Comparison of ENCODE assay signal across 30 mouse cellular contexts in the genomic region with DNA sequence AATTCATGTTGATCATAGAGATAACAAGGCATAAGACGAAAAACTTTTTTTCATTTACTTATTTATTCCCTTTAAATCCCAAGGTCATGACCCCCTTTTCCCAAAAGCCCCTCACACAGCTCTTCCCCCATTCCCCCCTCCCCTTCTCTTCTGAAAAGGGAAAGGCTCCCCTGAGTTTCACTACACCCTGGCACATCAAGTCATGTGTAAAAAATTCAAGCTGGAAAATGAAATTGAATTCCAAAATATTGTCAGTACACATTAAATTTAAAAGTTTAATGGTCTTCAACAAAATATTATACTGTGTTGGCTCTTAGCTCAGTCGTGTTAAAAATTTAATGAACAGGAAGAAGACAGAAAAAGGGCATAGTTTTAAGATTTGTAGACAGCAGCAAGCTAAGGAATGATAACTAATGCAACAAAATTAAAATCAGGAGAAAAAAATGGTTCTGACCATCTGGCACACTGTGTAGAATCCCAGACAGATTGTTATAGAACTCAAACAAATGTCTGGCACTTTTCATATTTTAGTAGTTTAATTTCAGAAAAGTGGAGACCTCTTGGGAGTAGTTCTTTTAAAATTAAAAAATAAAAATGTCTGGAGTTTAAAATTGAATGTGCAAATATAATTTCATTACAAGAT. TPM values are rescaled to one million over a fixed set of nuclear protein-coding genes. Genes with fewer than 3 reads are reported as not detected.
DNase-seq lines count a peak whose midpoint lies in the region; ATAC-seq and TF ChIP-seq lines count a peak whose summit lies in the region.
"Had no signal": no experiment of that assay in that cellular context is flagged by ENCODE, and none has a peak within 500 bp of the region (broad histone marks: within the 10 kb centered on the region; RNA-seq: fewer than 3 reads in every experiment).

No protein-coding gene starts in this region.

- H3K4me3 ChIP-seq in forebrain, embryonic 13.5 days = no peak overlapping the region
- no peak overlapping the region for H3K4me3 ChIP-seq in forebrain, embryonic 11.5 days (ENCODE audit: low read depth, low read length)
- H3K4me3 ChIP-seq: embryonic facial prominence, embryonic 13.5 days; kidney, embryonic 15.5 days; layer of hippocampus, adult 2 months; liver, embryonic 12.5 days; megakaryocyte, embryonic 14.5 days; midbrain, embryonic 12.5 days; stomach, embryonic 15.5 days had no signal

- no peaks in the 10 kb centered on the region for H3K27me3 ChIP-seq in forebrain, embryonic 13.5 days
- no peaks in the 10 kb centered on the region for H3K27me3 ChIP-seq in forebrain, embryonic 11.5 days (ENCODE audit: control insufficient read depth, insufficient read depth, low read length)
- H3K27me3 ChIP-seq: embryonic facial prominence, embryonic 13.5 days; kidney, embryonic 15.5 days; liver, embryonic 12.5 days; megakaryocyte, embryonic 14.5 days; midbrain, embryonic 12.5 days; stomach, embryonic 15.5 days had no signal

- no peak overlapping the region for H3K27ac ChIP-seq in forebrain, embryonic 13.5 days
- no peak overlapping the region for H3K27ac ChIP-seq in forebrain, embryonic 11.5 days (ENCODE audit: low read depth, low read length)
- H3K27ac ChIP-seq: embryonic facial prominence, embryonic 13.5 days; hindbrain, embryonic 14.5 days; kidney, embryonic 15.5 days; layer of hippocampus, adult 2 months; liver, embryonic 12.5 days; midbrain, embryonic 12.5 days; stomach, embryonic 15.5 days had no signal

- H3K9ac ChIP-seq in forebrain, embryonic 13.5 days = no peak overlapping the region
- H3K9ac ChIP-seq in forebrain, embryonic 11.5 days (ENCODE audit: low read length) = no peak overlapping the region
- H3K9ac ChIP-seq: embryonic facial prominence, embryonic 13.5 days; hindbrain, embryonic 14.5 days; kidney, embryonic 15.5 days; liver, embryonic 12.5 days; liver, postnatal 0 days; midbrain, embryonic 12.5 days; stomach, embryonic 15.5 days had no signal

- TF ChIP-seq CTCF in brain, embryonic 14.5 days (IDR thresholded peaks at IDR 0.05; ENCODE audit: borderline replicate concordance, extremely low read depth, insufficient read depth, insufficient read length) = no peak

- no peaks in the 10 kb centered on the region for H3K4me1 ChIP-seq in forebrain, embryonic 13.5 days
- H3K4me1 ChIP-seq in forebrain, embryonic 11.5 days (replicated peaks; ENCODE audit: control insufficient read depth, insufficient read depth, low read length) = no peaks in the 10 kb centered on the region
- H3K4me1 ChIP-seq: embryonic facial prominence, embryonic 13.5 days; kidney, embryonic 15.5 days; liver, embryonic 12.5 days; megakaryocyte, embryonic 14.5 days; midbrain, embryonic 12.5 days; stomach, embryonic 15.5 days had no signal

- intact Hi-C loops in heart, postnatal 14 days (cut with DNase I) = no loop called here

- WGBS in forebrain, embryonic 13.5 days = 66% methylated on average over 2 of the region's 2 CpGs
- WGBS in forebrain, embryonic 11.5 days = 69% methylated on average over 2 of the region's 2 CpGs

- no peak overlapping the region for H3K4me2 ChIP-seq in forebrain, embryonic 13.5 days
- no peak overlapping the region for H3K4me2 ChIP-seq in forebrain, embryonic 11.5 days (ENCODE audit: low read depth, low read length, severe bottlenecking)
- H3K4me2 ChIP-seq: embryonic facial prominence, embryonic 13.5 days; heart, embryonic 11.5 days; hindbrain, embryonic 14.5 days; kidney, embryonic 15.5 days; liver, embryonic 12.5 days; midbrain, embryonic 12.5 days; stomach, embryonic 15.5 days had no signal

- no peak for TF ChIP-seq POLR2A in brain, embryonic 14.5 days (IDR thresholded peaks at IDR 0.05; ENCODE audit: borderline replicate concordance, extremely low read depth, insufficient read depth, insufficient read length, poor library complexity, severe bottlenecking)

- no peak for DNase-seq in forebrain, embryonic 11.5 days (ENCODE audit: low spot score)
- peak; percentile 21 for DNase-seq in layer of hippocampus, adult 9-10 months (ENCODE audit: low spot score)
- DNase-seq in layer of hippocampus, postnatal 25 days (ENCODE audit: extremely low spot score in 1 of 2, low spot score in 1 of 2) = no peak
- peak; percentile 56 for DNase-seq in brain, embryonic 14.5 days (ENCODE audit: low read depth)
- DNase-seq in heart, postnatal 14 days = no peak
- DNase-seq in gastrocnemius, postnatal 25 days = no peak
- DNase-seq: adrenal gland, postnatal 14 days; cerebellum, adult 9-10 months; gastrocnemius, postnatal 36 days; heart, adult 18-20 months; heart, postnatal 4 days; kidney, adult 18-20 months; kidney, postnatal 36 days; layer of hippocampus, postnatal 36 days; left cerebral cortex, postnatal 4 days; liver, postnatal 0 days; lung, postnatal 4 days; right cerebral cortex, postnatal 25 days; thymus, postnatal 25 days had no signal

- no peaks in the 10 kb centered on the region for H3K9me3 ChIP-seq in forebrain, embryonic 13.5 days (replicated peaks)
- no peaks in the 10 kb centered on the region for H3K9me3 ChIP-seq in forebrain, embryonic 11.5 days (ENCODE audit: control insufficient read depth, low read length)
- H3K9me3 ChIP-seq: embryonic facial prominence, embryonic 13.5 days; kidney, embryonic 15.5 days; liver, embryonic 12.5 days; megakaryocyte, embryonic 14.5 days; midbrain, embryonic 12.5 days; stomach, embryonic 15.5 days had no signal

- H3K36me3 ChIP-seq in forebrain, embryonic 13.5 days (ENCODE audit: poor library complexity, severe bottlenecking) = no peaks in the 10 kb centered on the region
- no peaks in the 10 kb centered on the region for H3K36me3 ChIP-seq in forebrain, embryonic 11.5 days (ENCODE audit: control insufficient read depth, insufficient read depth, low read length)
- H3K36me3 ChIP-seq: embryonic facial prominence, embryonic 13.5 days; kidney, embryonic 15.5 days; liver, embryonic 12.5 days; midbrain, embryonic 12.5 days; stomach, embryonic 15.5 days had no signal

- peak; percentile 76; the same call in 1 of the 2 replicates for ATAC-seq in forebrain, embryonic 13.5 days
- ATAC-seq in forebrain, embryonic 11.5 days (replicated peaks; ENCODE audit: low FRiP score) = no peak
- ATAC-seq: inflammation-experienced regulatory T-cells, adult 6 months; liver, embryonic 12.5 days; liver, postnatal 0 days had no signal

RNA-seq across cellular contexts. Expression of a gene that starts 31.0 kb away (rescaled TPM):
- 5.8 and 7.5 TPM in 2 replicates for polyA plus RNA-seq in forebrain, embryonic 13.5 days (2015; fragmentation: Nextera tagmentation; extraction: Ambion mirVana)
- polyA plus RNA-seq in forebrain, embryonic 11.5 days (2014; fragmentation: Nextera tagmentation; extraction: Ambion mirVana) = 9.5 and 10.1 TPM in 2 replicates
- total RNA-seq in layer of hippocampus, postnatal 25 days (2021) = 10 to 100 TPM; 23.1 to 24.1 TPM
- 6.8 and 8.4 TPM in 2 replicates for polyA plus RNA-seq in brain, embryonic 14.5 days (2012; rRNA removed)
- total RNA-seq in heart, postnatal 14 days (2021) = 1 to 10 TPM; 7.3 to 9.5 TPM
- 1 to 10 TPM; 4.2 to 5.3 TPM for total RNA-seq in gastrocnemius, postnatal 25 days (2021)

Comparison
In these comparisons a context has a peak if more than half of its experiments do, and no peak if none do; other contexts are left out.
1. DNase-seq: peak in layer of hippocampus, adult 9-10 months (single experiment) and brain, embryonic 14.5 days (single experiment); none in forebrain, embryonic 11.5 days (single experiment), layer of hippocampus, postnatal 25 days (0 of 2), heart, postnatal 14 days (0 of 2) and gastrocnemius, postnatal 25 days (single experiment).